Mouse (Mus musculus) frontal cortex, postnatal 25 days (tissue): ENCODE results near the gene Fgfr2.
"Not testable (repeated sequence)": the region's sequence is repeated elsewhere in the genome, so short reads cannot be mapped to it uniquely, and the experiment has no call there.

Experiments used
- DNase-seq, 2 experiments: peaks; one replicate each; pipeline ENCODE4 v3.0.0; 2022; ENCODE audit warnings: low spot score in 2 of 2

The Fgfr2 gene

DNA sequence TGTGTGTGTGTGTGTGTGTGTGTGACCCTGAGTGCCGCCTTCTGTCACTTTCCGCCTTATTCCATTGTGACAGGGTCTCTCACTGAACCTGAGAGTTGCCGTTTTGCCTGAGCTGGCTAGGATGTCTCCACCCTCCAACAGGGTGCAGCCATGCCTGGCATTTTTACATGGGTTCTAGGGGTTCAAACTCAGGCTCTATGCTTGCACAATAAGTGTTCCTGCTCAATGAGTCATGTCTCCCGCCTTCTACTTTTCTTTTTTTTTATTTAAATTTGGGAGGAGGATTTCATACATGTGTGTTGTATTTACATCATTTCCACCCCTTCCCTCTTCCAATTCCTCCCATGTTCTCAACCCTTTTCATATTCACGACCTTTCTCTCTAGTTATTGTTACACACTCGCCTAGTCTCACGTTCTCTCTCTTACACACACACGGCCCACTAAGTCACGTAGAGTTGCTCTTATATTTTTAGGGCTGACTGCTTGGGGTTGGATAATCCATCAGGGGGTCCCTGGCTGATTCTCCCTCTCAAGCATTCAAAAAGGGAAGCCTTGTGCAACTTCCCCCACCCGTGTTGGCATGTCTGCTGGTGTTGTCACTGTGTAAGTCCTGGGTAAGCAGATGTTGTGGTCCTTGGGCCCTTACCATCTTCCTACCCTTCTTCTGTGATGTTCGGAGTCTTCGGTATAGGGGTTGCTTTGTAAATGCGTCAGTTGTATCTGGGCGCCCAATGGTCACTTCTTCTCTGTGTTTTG is 432.3 kb downstream of the Fgfr2 start:
- no peak for DNase-seq

DNA sequence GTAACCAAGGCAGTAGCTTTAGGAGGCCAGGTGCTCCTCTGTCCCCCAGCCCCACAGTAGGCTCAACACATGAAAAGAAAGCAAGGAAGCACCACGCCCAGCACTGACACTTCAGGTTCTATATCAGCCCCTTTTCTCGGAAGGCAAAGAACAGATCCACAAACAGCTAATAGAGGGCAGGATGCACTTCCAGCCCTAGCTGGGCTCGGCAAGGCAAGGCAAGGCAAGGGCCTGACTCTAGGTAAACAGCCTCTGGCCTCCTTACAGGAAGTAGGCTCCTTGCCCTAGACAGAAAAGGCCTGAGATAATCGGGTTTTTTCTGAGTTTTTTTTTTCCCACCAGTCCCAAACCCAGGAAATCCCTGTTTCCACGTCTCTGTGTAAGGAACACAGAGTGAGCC is 433.4 kb downstream of the Fgfr2 start:
- no peak for DNase-seq

DNA sequence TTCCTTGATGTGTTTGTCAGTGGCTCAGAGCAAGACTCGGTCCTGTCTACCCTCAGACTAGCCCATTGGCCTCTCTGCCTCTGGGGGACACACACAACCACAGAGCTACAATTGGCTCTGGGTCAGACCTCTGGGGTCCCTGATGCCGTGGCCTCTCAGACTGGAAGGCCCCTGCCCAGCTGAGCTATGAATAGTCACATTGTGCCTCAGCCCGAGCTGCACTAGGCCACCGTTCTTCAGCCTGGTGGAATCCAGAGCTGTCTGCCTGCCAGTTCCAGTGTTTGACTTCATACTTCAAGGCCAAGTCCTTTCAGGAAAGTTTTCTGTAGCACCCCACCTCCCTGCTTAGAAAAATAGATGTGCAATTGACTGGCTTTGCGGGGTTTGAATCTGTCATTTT is 434.4 kb downstream of the Fgfr2 start:
- no peak for DNase-seq

DNA sequence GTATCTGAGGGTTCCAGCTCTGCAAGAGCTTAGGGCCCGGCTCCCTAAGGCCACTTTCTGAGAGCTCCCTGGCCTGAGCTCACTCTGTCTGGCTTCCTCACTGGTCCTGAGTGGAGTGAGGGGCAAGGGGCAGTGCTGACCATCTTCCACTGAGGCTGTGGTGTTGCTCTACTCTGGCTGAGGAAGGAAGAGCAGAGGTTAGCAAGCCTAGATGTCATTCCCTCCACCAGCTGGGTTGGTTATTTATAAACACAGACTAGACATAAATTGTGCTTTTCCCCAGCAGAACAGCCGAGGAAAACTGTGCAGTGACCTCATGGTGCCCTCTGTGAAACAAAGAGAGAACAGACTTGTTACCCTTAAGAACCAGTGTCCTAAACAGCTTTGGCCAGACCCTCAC is 435.3 kb downstream of the Fgfr2 start:
- DNase-seq, result no peak

DNA sequence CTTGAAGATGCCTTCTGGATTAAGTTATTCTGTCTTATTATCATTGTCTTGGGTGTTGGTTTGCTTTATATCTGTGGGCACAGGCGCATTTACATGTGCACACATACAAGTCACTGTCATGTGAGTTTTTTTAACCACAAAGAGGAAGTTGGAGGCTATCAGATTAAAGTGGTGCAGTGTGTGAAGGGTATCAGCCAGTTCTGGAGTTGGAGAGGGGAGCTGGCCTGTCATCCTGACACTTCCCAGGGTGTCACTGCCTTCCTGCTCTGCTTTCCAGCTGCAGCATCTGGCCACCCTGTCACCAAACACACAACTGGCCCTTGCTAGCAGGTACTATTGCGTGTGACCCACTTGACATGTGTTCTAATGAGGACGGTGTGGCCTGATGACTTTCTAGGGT is 436.6 kb downstream of the Fgfr2 start:
- no peak for DNase-seq

DNA sequence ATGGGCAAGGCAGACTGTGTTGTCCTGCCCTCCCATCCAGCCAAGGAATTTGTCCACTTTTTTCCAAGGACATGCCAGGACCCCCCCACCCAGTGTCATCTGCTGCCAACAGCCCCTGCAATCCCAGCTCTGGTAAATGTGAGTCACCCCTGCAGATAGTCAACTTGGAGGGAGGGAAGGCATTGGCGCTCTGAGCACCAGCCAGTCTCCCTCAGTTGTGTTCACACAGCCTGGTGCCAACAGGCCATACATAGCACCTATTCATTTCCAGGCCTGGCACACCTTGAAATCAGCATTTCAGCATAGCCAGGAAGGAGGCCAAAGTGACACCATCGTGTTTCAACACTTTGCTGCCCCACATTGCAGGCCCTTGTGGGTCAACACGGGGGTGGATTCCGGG is 439.2 kb downstream of the Fgfr2 start:
- no peak for DNase-seq

DNA sequence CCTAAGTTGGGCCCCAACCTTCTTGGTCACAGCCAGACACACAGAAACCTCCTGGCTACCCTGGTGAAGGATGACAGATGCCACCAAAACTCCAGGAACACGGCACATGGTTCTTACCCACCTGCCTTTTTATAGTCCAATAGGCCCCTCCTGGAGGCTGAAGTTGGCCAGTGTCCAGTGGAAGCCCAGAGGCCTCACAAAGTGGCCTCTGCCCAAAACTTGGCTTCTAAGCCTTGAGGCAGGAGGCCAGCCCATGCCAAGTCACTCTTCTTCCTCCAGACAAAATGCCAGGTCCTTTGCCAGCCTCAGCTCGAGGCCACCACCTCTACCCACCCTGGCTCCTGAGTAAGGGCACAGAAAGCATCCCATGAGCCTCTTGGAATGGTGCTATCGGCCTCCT is 440.2 kb downstream of the Fgfr2 start:
- DNase-seq, result no peak

DNA sequence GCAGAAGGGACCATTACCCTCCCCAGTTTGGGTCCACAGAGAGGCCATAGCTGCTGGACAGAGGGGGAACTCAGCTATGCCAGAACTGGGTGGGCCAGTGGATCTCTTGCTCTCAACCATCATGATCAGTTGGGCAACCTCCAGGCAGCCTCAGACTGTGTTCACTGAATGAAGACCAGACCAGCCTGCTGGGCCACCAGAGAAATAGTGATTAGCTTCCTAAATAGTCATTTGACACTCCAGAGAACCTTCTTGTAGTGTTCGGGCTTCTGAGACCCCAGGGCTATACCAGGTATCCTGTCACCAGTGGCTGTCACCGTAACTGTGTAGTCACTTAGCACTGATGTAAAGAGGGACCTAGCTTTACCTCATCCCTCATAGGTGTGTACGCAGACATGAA is 440.8 kb downstream of the Fgfr2 start:
- no peak for DNase-seq

DNA sequence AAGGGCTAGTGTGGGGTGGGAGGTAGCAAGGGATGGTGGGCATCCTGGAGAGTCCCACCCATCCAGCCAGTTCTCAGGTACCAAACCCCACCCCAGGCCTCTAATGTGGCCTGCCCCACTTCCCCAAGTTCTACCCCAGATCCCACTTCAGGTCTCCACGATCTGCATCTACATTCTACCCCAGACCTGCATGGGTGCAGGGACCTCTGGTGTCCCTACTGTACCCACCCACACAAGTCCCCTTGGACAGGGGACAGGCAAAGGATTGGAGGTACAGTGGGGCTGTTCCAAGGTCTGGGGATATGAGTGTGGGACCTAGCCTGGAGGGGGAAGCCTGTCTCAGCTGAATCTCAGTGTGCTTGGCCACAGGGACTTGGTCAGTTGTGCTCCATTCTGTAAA is 441.3 kb downstream of the Fgfr2 start:
- no peak for DNase-seq

DNA sequence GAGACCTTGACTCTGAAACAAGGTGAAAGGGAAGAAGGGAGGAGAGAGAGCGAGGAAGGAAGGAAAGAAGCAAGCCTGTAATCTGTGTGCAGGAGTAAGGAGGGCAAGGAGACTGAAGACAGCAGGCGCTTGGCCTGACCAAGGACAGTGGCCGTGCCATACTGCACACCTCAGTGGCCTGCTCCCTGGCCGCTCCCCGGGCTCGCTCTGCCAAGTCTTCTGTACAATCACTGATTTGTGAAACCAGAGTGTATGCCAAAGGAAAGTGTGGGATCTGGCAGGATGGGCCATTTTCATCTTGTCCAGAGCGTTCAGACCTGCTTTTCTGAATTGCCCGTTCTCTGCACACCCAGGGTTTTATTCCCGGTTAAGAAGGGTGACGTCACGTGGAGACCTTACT is 441.9 kb downstream of the Fgfr2 start:
- no peak for DNase-seq

DNA sequence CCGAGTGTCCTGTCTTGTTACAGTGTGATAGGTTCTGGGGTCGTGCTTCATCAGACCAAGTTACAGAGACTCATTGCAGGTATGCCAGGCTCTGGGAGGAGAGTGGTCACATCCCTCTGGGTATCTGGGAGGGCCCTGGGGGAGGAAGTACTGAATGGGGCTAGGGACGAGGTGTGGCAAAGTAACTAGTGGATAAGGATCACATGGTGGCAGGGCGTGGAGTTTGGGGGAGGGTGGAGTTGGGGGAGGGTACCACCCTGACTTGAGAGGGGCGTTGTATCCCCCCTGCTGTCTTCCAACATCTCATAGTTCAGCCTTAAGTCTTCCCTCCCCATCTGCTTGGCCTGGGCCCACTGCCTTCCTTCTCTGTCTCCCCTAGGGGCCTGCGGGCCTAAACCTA is 443.6 kb downstream of the Fgfr2 start:
- no peak for DNase-seq

DNA sequence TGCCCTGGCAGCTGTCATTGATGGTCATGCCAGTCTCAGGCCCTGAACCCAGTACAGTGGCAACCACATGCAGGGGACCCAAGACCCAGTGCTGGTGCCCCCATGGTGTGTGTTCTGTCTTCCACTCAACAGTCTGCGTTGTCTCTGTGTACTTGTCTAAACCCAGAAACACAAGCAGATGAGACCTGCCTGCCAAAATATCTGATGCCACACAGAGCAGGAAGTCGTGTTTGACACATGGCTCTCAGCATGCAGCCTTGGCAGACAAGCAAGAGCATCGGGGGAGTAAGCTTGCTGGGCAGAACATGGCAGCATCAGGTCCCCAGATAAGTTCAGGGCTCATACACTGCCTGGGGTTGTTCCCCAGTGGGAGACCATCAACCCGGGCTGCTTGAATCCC is 444.0 kb downstream of the Fgfr2 start:
- DNase-seq, result no peak

DNA sequence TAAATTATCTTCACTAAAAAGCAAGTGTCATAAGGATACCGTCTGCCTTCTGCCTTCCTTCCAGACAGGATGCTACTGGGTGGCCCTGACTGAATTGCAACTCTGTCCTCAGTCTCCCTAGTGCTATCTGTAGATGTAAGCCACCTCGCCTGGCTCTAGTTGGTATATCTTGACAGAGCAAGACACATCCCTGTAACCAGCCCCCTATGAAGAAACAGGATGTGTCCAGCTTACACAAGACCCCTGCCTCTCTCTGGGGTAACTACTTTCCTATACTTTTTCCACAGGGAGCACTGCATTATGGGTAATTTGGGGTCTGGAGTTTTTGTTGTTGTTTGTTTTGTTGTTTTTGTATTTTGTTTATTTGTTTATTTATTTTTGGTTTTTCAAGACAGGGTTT is 447.2 kb downstream of the Fgfr2 start:
- no peak for DNase-seq

DNA sequence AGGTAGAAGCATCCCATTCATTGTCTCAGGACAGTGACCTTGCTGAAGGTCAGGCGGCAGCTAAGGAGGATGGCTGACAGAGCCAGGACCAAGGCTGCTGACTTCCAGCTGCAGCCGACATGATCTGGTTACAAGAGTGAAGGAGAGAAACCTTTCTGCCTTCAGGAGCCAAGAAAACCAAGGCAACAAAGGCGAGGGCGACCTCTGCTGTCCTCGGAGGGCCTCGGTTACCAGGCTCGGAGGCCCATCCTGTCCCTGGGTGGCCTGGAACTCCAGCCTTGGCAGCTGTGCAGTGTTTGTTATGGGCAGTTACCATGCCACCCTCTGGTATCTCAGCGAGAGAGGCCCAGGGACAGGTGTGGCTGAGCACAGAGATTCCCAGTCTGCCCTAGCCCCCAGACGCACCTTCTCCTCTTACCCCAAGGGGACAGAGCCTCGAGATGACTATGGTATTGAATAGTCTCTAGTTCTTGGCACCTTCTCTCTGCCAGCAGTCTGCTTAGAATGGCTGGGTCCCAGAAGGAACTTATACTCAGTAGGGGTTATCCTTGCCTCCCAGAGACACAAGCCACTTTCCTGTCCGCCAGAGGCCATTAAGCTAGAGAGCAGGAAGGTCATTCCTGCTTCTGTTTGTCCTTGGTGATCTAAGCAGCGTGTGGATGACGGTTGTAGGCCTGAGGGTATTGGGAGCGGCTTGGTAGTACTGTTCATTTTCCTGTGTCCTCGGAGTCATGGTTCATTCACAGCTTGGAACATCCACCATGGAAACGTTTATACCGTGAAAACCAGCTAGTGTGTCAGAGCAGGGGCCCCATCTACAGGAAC is 449.0 kb downstream of the Fgfr2 start:
- DNase-seq, result no peak

DNA sequence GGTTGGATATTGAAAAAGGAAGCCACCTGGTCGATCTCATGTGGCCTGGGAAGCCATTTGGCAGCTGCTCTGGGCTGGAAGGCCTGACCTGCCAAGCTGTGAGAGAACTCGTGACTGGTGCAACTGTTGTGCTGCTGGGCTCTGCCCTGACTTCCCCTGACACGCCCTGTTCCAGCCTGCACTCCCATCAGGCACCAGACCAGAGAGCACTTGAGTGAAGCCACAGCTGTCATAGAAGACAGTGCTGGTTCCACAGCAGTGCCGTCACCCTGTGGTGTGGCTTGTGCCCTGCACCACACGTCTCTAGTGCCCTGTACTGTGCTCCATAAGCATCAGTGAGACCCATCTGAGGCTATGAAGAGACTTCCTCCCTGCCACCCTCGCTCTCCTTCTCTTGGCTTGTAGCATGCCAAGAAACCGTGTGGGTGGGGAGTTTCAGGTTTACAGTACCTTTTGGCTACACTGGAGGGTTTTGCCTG is 450.6 kb downstream of the Fgfr2 start:
- no peak for DNase-seq

DNA sequence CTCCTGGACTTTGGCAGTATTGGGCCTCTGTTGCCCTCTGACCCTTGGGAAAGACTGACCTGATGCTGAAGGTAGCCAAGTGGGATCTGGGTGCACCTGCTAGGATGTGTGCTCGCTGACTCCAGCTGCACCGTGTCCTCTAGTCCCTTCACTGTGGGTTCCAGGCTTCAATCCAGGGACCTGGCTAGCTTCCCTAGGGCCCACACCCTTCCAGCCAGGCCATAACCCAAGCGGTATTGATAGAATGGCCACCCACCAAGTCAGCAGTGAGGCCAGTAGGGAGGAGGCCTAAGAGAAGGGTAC is 452.3 kb downstream of the Fgfr2 start:
- no peak for DNase-seq

DNA sequence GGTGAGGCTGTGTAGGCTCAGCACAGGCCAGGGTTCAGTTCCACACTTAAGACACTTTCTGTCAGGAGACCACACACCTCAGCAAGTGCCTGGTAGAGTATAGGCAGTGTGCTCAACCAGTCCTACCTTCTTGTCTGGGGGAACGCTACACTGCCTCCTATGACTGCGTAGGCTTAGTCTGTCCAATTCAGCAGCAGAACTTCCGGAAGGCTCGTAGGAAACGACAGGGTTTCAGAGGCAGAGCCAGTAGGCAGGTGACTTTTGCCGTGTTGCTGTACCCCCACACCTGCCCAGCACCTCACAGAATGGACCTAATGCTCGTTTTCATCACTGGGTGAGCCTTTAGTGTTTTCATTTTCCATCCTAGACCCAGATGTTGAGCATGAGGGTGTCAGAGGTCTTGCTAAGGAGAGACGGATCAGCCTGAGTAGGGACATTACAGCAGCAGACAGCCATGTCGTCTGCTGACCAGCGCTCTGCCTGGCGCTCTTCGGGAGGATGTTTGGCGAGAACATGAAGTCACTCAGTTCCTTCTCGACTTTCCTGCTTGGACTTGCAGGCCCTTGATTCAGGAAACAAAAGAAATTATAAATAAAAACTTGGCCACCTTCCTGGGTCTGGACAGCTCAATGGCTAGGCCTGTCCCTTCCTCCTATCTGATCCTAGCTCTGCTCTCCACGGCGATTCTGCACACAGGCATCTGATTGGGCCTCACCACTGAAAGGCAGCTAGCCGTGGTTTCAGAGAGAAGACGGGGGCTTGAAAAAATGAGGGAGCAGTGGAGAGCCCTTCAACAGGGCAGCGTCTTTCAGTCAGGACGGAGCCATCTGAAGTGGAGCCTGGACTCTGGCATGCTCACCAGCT is 452.9 kb downstream of the Fgfr2 start:
- no peak for DNase-seq

DNA sequence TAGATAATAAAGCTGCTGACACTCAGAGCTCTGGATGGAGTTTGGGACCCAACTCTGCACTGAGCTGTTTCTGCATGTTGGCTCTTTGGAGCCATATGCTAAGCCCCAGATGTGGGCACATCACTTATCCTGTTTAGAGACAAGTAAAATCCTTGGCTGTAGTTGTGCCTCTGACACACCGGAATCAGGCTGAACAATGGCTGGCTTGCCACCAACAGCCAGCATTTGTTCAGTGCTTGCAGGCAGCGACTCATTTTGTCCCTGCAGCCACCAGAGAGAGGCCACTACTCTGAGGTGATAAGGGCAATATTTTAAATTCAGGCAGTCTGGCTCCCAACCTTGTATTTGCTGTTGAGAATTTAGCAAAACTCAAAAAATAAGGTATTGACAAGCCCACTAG is 454.5 kb downstream of the Fgfr2 start:
- DNase-seq, result no peak

DNA sequence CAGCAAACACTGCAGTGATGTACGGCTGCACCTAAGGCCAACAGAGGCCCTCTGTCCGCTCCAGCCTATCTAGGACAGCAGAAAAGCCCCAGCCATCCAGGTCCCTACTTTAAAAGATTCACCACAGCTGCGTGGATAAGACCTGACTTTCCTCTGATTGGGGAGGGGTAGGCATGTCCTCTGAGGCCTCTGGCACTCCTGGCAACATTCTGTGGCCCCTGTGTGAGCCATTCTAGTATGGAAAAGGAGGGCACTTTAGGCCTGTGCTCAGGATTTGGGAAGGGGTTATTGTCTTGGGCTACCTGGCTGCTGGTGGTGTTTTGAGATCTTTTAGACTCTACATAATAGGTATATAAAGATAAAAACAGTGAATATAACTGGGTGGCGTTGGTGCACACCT is 456.6 kb downstream of the Fgfr2 start:
- DNase-seq, result no peak

DNA sequence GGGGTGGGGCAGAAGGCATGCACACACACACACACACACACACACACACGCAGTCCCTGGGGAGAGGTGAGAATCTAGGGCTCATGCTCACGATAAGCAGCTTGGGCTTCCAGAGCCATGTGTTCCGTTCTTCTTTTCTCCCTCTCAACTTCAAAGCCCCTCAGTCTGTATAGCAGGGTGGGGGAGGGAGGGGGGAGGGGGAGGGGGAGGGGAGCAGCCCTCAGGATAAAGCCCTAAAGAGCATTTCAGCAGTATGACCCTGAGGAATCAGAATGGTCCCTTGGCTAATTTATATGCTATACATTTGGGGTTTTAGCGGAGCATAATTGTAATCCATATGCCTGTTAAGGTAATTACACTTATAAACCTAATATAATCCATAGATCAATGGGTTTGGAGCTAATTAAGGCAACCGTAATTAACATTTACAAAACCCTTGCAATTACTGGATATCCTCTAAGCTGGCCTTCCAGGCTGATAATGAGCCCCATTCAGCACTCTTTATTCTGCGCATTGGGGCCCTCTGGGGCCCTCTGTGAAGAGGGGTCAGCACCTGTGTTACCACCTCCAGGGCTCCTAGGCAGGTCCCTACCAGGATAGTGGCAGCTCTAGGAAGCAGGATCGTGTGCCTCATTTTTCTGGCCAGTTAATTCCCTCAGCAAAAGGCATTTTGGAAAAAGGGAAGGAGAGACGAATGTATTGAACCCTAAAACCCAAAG is 457.3 kb downstream of the Fgfr2 start:
- no peak for DNase-seq

DNA sequence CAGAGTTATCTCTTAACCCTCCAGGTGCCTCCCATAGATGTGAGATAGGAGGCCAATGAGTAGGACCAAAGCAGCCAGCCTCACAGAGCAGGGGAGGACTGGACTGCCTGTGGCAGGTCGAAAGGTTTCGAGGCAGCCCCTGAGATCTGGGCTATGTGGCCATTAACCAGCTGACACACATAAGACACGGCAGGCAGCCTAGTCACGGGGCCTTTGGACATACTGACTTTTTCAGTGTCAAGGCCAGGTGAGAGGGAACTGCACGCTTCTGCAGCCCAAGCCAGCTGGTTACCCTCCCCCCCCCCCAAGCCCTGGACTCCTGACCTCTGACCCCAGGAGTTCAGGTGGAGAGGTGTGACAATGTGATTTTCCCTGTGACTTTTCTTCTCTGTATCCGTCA is 458.3 kb downstream of the Fgfr2 start:
- DNase-seq, result no peak

DNA sequence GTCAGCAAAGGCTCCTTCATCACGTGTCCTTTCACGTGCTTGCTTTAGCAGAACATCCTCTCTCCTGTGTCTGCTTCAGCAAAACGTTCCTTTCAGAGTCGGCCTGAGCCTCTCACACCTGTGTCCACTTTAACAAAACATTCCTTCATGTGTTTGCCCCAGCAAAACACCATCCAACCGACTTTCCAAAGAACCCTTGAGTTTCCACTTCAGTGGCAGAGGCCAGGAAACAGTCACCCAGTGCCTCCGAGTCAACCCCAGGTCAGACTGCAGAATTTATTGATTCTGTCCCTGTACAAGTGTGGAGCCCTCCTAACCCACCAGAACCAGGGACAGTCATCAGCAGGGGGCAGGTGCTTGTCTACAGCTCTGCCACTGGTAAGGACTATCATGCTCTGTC is 460.3 kb downstream of the Fgfr2 start:
- DNase-seq, result not testable (repeated sequence)
